Mouse (Mus musculus) layer of hippocampus, adult 9-11 months (tissue): Measurements from ENCODE around the gene Ano5.
A peak's percentile ranks its signal among the peaks of the same experiment; 100 is the strongest.

Source experiments
- DNase-seq: peaks from one replicate; pipeline ENCODE4 v3.0.0; 2022

Gene Ano5

DNA sequence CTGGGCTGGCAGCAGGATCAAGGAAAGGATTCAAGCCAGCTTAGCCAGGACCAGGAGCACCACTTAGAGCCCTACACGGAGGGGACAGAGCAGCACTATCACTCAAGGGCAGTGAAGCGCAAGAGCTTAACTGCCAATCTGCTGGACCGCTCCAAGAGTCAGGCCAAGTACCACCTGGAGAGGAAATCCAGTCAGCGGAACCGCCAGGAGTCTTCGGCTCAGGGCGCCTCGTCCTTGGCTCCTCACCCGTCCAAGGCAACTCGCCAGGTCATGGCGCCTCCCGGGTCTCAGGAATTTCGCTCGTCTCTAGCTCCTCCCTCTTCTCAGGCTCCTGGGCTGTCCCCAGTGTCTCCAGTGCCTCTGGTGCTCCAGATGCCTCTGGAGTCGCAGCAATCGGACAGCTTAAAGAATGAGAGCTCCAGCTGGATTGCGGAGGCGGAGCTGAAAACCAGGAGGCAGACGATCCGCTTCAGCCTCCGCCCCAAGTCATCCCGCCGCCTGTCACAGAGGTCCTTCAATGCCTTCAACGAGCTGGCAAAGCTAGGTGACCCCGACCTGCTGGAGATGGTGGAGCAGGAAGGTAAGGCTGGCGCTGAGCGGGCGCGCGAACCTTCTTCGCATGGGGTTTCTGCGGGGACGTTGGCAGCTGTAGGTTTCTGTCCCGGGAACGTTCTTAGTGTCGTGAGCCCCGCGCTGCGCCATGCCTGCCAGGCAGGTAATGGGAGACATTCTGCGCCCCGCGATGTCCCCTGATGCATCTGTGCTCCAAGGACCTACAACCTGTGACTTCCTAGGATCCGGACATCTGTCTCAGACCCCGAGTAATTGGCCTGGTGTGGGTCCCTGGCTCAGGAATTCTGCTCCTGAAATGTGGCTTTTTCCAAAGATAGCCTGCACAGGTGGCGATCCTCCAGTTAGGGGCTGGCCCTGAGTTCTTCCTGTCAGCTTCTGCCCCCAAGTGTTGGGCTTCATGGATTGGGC, at the start of gene Ano5:
Gene Ano5, plus strand, starts transcription at position 359 of the 981 bp plus-strand sequence.
- DNase-seq: peak; percentile 15

- no peak for DNase-seq
Measured at GRCm38 (mm10) chr7:51499396-51499795, 11.4 kb upstream of the Ano5 start.

GRCm38 (mm10) chr7:51503940-51504339, 6.9 kb upstream of the Ano5 start:
- DNase-seq: no peak

DNA sequence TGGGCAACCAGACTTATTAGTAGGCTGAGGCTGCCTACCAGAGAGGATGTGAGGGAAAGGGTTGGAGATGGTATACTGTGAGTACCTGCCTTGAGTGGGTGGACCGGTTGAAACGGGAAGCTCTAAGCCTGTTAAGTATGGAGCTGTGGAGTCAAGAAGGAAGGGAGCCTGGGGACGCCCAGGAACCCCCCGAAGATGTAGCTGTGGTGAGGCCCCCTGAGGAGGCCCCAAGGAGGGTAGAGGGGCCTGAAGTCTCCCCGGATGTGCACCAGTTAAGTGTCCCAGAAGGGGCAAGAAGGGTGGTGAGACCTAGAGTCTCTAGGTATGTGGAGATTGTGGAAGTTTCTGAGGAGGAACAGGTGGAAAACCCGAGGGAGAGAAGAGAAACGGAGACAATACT, 682 bp upstream of the Ano5 start:
- DNase-seq: no peak

DNA sequence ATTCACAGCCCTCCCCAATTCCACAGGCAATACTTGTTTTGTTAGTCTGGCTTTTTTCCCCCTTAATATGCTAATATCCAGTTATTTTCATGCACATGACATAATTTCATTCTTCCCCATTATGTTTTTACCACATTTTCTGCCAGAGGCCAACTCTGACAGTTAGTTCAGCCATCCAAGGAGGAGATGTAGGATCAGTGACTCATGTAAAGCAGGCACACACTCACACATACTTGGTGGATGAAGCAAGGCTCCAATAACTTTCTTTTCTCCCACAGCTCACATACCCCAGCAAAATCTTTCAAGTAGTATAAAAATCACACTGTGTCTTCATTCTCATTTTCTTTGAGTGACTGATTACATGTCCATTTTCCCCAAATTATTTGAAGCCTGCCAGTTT, 28.5 kb downstream of the Ano5 start:
- DNase-seq: no peak

- no peak for DNase-seq
Measured at GRCm38 (mm10) chr7:51540736-51541135, 29.9 kb downstream of the Ano5 start.

GRCm38 (mm10) chr7:51600021-51600420, 89.2 kb downstream of the Ano5 start:
- peak; percentile 46 for DNase-seq

GRCm38 (mm10) chr7:51603741-51604140, 92.9 kb downstream of the Ano5 start:
- no peak for DNase-seq

DNA sequence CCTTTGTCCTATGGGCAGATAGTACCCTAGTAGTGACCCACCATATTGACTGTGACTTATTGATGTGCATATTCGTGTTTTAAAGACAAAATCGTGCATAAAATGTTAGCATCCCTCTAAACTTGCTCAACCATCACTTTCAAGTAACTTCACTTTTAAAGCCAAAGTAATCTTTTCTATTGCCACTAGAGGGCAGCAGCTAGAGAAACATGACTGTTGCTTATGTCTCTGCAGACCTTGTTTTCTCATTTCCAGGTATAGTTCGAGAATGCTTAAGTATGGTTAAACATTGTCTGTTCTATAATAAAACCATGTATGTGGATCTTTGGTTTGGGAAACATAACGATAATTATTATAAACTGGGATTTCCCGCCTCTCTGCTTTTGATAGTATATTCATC, 103.6 kb downstream of the Ano5 start:
- no peak for DNase-seq

GRCm38 (mm10) chr7:51617941-51618340, 107.1 kb downstream of the Ano5 start:
- no peak for DNase-seq

DNA sequence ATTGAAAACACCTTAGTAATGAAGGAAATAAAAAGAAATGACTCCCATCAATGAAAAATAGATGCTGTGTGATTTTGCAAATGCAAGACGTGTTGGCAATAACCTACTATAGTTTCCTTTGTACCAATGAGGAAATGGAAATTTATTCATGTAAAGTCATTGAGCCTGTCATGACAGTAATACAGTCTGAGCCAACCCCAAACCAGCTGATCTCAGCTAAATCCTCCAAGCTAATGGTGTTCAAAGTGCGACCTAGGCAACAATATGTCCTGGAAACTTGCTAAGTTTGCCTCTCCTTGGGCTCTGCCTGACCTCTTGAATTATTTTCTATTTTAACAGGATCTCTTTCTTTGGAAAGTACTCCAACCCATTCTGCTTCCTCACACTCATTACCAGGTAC, 107.6 kb downstream of the Ano5 start:
- DNase-seq: no peak

- no peak for DNase-seq
Measured at GRCm38 (mm10) chr7:51619977-51620376, 109.1 kb downstream of the Ano5 start.

GRCm38 (mm10) chr7:51621694-51622145, 110.9 kb downstream of the Ano5 start, which contains the start of gene Slc17a6:
Gene Slc17a6, plus strand, starts transcription at chr7:51622006.
- DNase-seq: peak; percentile 10

- DNase-seq: no peak
Measured at GRCm38 (mm10) chr7:51622196-51622595, 111.4 kb downstream of the Ano5 start.

GRCm38 (mm10) chr7:51622666-51623065, 111.8 kb downstream of the Ano5 start:
- no peak for DNase-seq

- no peak for DNase-seq
Measured at GRCm38 (mm10) chr7:51624336-51624897, 113.6 kb downstream of the Ano5 start.

DNA sequence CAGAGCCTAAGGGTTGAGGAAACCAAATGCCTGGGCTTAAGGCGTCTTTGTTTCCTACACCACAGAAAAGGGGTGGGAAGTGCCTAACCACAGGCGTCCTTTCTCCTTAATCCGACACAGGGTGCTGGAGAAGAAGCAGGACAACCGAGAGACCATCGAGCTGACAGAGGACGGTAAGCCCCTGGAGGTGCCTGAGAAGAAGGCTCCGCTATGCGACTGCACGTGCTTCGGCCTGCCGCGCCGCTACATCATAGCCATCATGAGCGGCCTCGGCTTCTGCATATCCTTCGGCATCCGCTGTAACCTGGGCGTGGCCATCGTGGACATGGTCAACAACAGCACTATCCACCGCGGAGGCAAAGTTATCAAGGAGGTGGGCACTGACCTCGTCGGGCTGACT, 114.3 kb downstream of the Ano5 start:
- no peak for DNase-seq

DNA sequence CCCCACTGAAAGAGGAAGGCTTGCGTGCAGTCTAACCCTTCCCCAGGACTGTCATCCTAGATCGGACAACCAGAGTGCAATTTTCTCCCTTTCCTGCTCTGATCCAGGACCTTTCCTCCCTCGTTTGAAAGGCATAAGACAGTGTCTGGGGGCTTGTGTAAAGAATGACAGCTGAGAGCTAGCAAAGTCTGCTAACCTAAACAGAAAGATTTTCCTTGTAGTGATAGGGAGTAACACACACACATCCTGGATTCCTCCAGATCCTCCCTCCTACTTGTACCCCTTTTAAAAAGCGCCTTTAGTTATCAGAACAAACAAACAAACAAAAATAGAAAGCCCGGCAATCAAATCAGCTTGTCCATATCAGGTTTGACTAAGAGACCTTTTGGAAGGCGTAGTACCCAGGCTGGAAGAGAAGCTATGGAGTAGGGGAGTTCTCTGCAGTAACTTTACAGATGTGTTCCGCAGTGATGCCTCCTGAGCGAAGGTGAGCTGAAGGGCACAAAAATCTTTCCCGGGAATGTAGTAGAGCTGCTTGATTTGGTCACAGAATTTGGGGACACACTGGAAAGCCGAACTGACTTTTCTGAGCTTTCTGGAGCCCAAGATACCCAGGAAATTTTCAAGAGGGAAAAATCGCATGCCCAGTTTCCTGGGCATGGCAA, 114.9 kb downstream of the Ano5 start:
- no peak for DNase-seq

- no peak for DNase-seq
Measured at GRCm38 (mm10) chr7:51626451-51627000, 115.7 kb downstream of the Ano5 start.

DNA sequence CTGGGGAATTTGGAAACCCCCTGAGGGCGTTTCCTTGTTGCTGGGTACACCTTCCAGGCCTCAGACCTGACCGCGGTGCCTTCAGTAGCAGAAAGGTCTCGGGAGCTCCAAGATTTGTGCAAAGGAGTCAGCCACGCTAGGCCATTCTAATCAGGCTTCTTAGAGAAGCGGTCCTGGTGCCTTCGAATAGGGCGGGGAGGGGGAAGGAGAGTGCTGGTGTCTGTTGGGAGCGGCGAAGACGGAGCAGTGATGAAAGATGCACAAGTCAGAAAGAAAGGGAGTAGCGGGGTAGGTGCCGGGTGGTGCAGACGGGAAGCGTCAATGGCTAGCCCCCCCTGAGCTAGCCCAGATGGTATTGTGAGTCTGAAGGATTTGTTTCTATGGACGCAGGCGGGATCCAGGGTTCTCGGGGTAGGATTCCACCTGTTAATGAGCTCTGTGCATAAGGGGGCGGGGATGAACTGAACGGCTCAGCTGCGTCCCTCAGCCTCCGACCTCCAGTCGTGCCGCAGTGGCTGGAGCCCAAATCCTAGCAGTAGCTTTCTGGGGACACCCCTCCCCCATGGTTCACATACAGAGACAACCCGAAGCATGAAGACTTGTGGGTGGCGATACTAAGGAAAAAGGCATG, 116.3 kb downstream of the Ano5 start:
- no peak for DNase-seq

DNA sequence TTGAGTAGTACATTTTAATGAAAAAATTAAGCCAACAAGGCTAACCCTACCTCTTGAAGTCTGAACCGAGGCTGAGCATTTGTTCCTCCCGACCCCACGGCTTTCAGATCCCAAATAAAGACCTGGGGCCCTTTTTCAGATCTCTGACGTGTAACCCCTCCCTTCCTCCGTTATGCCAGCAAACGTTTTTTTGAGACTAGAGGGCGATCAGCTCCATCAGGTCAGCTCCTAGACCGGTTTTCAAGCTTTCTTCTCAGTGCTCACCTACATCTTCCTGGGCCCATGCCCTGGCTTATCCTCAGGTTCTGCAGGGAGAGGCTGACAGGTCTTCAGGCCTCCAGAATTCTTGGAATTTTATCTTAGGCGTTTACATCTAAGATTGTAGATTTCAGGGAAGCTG, 116.8 kb downstream of the Ano5 start:
- no peak for DNase-seq

- no peak for DNase-seq
Measured at GRCm38 (mm10) chr7:51628349-51628748, 117.5 kb downstream of the Ano5 start.

- no peak for DNase-seq
Measured at GRCm38 (mm10) chr7:51629206-51629605, 118.4 kb downstream of the Ano5 start.
